Mouse (Mus musculus) small intestine, adult 2 months (tissue): Measurements from ENCODE around the gene Tm4sf20.

Source experiments
- CTCF ChIP-seq: fragments of 200-500 bp; IDR thresholded peaks from 2 replicates; pipeline ENCODE4 v1.5.1; 2012; ENCODE audit warnings: low read depth, mild to moderate bottlenecking, control low read depth, inconsistent platforms, low read length, moderate library complexity, mixed read lengths; ENCODE audit not compliant: insufficient replicate concordance, insufficient read length; ENCODE audit errors: extremely low read depth
- POLR2A ChIP-seq: fragments of 200-500 bp; IDR thresholded peaks from 2 replicates; pipeline ENCODE4 v1.6.1; 2012; ENCODE audit warnings: low read depth, mild to moderate bottlenecking, control low read depth, inconsistent platforms, low read length, moderate library complexity

DNA sequence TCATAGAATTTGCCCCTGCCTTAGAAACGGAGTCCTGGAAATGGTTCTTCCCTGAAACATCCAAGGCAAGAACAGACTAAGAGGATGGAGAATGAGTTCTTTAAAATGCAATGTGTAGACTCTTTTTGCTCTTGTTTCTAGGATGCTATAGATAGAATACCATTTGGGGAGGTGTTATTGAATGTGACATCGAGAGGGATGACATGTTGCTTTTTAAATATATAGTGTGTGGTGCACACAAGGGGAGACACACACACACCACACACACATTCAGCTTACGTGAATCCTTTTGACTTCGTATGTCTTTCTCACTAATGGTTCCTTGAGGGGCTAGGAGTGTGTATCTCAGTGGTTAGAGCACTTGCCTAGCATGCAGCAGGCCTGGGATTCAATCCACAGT, 7.0 kb upstream of the Tm4sf20 start:
- TF ChIP-seq CTCF (no peak), POLR2A (no peak)
